Mouse (Mus musculus): ENCODE measurements around the gene Fis1. TPM values are rescaled to one million over a fixed set of nuclear protein-coding genes. Genes with fewer than 3 reads are reported as not detected.
A peak's percentile ranks its signal among the peaks of the same experiment; 100 is the strongest.

Fis1 gene
- polyA plus RNA-seq, 1 experiment from 2014 or later = 255 TPM

DNA sequence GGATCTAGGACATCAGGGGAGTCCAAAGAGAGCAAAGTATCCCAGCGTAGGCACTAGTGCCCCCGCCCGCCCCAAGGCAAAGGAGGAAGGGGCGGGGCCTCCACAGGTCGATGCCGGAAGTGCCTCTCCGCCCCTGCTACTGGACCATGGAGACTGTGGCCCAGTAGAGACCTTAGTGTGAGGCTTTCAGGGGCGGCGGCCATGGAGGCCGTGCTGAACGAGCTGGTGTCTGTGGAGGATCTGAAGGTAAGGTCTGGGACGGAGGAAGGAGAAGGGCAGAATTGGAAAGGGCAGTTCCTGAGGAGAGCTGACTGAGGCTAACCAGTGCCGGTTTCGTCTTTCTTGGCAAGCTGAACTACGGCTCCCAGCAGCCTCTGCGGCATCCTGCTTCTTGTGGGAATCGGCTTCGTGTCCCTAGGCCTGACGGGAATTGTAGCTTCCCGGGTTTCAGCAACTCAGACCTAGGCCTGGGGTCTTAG is 8.9 kb downstream of the Fis1 start:
- peak overlapping the region; percentile 54 for H3K4me3 ChIP-seq (ENCODE audit: low read depth, low read length)
- under 1% methylated on average over 20 of the region's 20 CpGs for WGBS
- TF ChIP-seq EP300 (optimal IDR thresholded peaks at IDR 0.05) = no peak
- TF ChIP-seq CTCF (IDR thresholded peaks at IDR 0.05; ENCODE audit: low read depth) = no peak

DNA sequence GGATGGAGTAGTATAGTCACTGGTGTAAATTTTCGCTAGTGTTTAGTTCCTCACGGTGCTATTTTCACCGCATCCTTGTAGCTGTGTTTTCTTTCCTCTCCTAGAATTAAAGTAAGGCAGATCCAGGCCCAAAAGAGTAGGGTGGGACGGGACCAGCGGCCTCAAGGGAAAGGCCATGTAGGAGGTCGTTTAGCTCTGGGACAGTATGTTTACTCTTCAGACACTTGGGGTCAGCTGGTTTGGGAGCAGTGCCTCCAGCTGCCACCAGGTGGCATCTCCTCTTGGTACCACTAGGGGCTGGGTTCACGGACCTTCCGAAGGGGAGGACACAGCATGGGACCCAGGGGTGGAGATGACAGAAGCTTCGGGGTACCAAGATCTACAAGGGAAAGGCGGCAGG is 9.4 kb downstream of the Fis1 start:
- Histone ChIP-seq H3K4me3 (ENCODE audit: low read depth, low read length) (peak overlapping the region; percentile 54), H3K4me1 (replicated peaks; ENCODE audit: control insufficient read depth, insufficient read depth) (peaks cover 20% of the 10 kb centered on the region), H3K4me2 (replicated peaks; ENCODE audit: low read depth) (peak overlapping the region; percentile 72), H3K9ac (ENCODE audit: low read length) (peak overlapping the region; percentile 81), H3K36me3 (ENCODE audit: control insufficient read depth, insufficient read depth, low read length) (peaks cover 23% of the 10 kb centered on the region; the same call in 1 of the 2 replicates), H3K9me3 (ENCODE audit: control insufficient read depth, low read length) (no peaks in the 10 kb centered on the region), H3K27me3 (ENCODE audit: control insufficient read depth, insufficient read depth, low read length) (no peaks in the 10 kb centered on the region), H3K27ac (replicated peaks) (peak overlapping the region; percentile 80)
- DNase-seq (ENCODE audit: low spot score) (peak; percentile 86), ATAC-seq (ENCODE audit: low FRiP score, low TSS enrichment) (peak; percentile 65)
- TF ChIP-seq EP300 (optimal IDR thresholded peaks at IDR 0.05) = no peak
- peak; percentile 95 for TF ChIP-seq CTCF (IDR thresholded peaks at IDR 0.05; ENCODE audit: low read depth)
- WGBS = 2% methylated on average over 10 of the region's 10 CpGs

More for the DNA sequence above, 8.9 kb downstream of the Fis1 start:
- Histone ChIP-seq H3K9me3 (ENCODE audit: control insufficient read depth, low read length) (no peaks in the 10 kb centered on the region), H3K27me3 (ENCODE audit: control insufficient read depth, insufficient read depth, low read length) (no peaks in the 10 kb centered on the region), H3K9ac (ENCODE audit: low read length) (peak overlapping the region; percentile 81), H3K4me1 (replicated peaks; ENCODE audit: control insufficient read depth, insufficient read depth) (peaks cover 17% of the 10 kb centered on the region), H3K27ac (replicated peaks) (peak overlapping the region; percentile 80), H3K4me2 (replicated peaks; ENCODE audit: low read depth) (peak overlapping the region; percentile 72), H3K36me3 (ENCODE audit: control insufficient read depth, insufficient read depth, low read length) (peaks cover 23% of the 10 kb centered on the region; the same call in 1 of the 2 replicates)
- peak; percentile 86 for ATAC-seq (ENCODE audit: low FRiP score, low TSS enrichment)
- peak; percentile 92 for DNase-seq (ENCODE audit: low spot score)

DNA sequence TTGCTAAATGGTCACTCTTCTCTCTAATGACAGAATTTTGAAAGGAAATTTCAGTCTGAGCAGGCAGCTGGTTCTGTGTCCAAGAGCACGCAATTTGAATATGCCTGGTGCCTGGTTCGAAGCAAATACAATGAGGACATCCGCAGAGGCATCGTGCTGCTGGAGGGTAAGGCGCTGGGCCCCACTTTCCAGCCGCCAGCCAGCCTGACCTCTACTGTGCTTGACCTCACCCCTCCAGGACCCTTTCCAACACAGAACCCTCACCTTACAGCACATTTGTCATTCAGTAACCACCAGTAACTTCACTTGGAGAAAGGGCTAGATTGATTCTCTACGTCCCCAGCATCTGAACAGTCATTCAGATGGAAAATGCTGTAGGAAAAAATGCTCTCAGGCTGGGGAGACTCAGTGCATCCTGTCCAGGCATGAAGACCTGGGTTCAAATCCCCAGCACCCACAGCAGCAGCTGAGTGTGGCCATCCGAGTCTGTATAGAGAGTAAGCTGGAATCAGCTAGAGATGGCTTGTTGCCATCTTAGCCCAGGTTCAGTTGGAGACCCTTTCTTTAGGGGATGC is 10.0 kb downstream of the Fis1 start:
- TF ChIP-seq CTCF (IDR thresholded peaks at IDR 0.05; ENCODE audit: low read depth) = no peak
- TF ChIP-seq EP300 (optimal IDR thresholded peaks at IDR 0.05) = no peak

DNA sequence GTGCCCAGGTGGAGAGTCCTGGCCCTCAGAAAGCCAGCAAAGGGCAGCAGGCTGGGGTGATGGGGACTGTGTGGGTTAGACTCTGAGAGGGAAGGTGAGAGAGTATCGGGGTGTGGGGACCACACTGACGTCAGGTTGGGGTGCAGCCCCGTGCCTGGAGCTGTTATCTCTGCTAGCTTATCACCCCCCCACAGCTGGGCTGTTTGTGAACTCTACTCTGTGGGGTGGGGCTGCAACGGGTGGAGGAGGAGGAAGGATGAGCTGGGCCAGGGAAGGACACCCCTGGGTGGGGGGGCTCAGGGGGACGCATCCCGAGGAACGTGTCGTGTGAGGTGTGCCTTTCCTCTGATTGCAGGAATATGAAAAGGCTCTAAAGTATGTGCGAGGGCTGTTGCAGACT is 12.1 kb downstream of the Fis1 start:
- Histone ChIP-seq H3K9ac (ENCODE audit: low read length) (0 out of 2 replicates have a peak overlapping the region, but pooled peaks have one; percentile 2), H3K4me3 (ENCODE audit: low read depth, low read length) (no peak overlapping the region), H3K4me1 (replicated peaks; ENCODE audit: control insufficient read depth, insufficient read depth) (peaks cover 22% of the 10 kb centered on the region), H3K9me3 (ENCODE audit: control insufficient read depth, low read length) (no peaks in the 10 kb centered on the region), H3K27me3 (ENCODE audit: control insufficient read depth, insufficient read depth, low read length) (no peaks in the 10 kb centered on the region), H3K27ac (replicated peaks) (peak overlapping the region; percentile 76), H3K36me3 (ENCODE audit: control insufficient read depth, insufficient read depth, low read length) (peaks cover 23% of the 10 kb centered on the region; the same call in 1 of the 2 replicates), H3K4me2 (replicated peaks; ENCODE audit: low read depth) (no peak overlapping the region)
- ATAC-seq (ENCODE audit: low FRiP score, low TSS enrichment) (peak; percentile 24), DNase-seq (ENCODE audit: low spot score) (peak; percentile 73)
- WGBS = 71% methylated on average over 9 of the region's 9 CpGs
- TF ChIP-seq EP300 (optimal IDR thresholded peaks at IDR 0.05) (no peak), CTCF (IDR thresholded peaks at IDR 0.05; ENCODE audit: low read depth) (no peak)

More for the DNA sequence above, 10.0 kb downstream of the Fis1 start:
- DNase-seq (ENCODE audit: low spot score) (no peak), ATAC-seq (ENCODE audit: low FRiP score, low TSS enrichment) (no peak)
- Histone ChIP-seq H3K4me1 (replicated peaks; ENCODE audit: control insufficient read depth, insufficient read depth) (peaks cover 22% of the 10 kb centered on the region), H3K4me3 (ENCODE audit: low read depth, low read length) (peak overlapping the region; percentile 54), H3K27me3 (ENCODE audit: control insufficient read depth, insufficient read depth, low read length) (no peaks in the 10 kb centered on the region), H3K27ac (replicated peaks) (no peak overlapping the region; the same call in 1 of the 2 replicates), H3K9ac (ENCODE audit: low read length) (peak overlapping the region; percentile 81; the same call in 1 of the 2 replicates), H3K36me3 (ENCODE audit: control insufficient read depth, insufficient read depth, low read length) (peaks cover 23% of the 10 kb centered on the region; the same call in 1 of the 2 replicates), H3K9me3 (ENCODE audit: control insufficient read depth, low read length) (no peaks in the 10 kb centered on the region), H3K4me2 (replicated peaks; ENCODE audit: low read depth) (peak overlapping the region; percentile 72)
- WGBS = 69% methylated on average over 8 of the region's 8 CpGs

DNA sequence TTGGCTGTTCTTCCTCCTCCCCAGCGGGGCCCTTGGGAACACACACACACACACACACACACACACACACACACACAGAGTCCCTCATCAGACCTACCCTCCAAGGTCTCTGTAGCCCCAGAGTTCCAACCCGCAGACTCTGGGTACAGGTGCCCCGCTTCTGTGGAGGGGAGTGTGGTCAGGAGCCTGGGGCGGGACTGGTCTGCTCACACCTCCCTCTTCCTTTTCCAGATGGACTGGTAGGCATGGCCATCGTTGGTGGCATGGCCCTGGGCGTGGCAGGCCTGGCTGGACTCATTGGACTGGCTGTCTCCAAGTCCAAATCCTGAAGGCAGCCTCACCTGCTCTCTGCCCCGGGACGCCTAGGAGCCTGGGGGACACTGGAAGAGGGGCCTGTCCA is 12.6 kb downstream of the Fis1 start:
- no peak overlapping the region for H3K4me2 ChIP-seq (replicated peaks; ENCODE audit: low read depth)
- 67% methylated on average over 7 of the region's 8 CpGs for WGBS
- ATAC-seq (ENCODE audit: low FRiP score, low TSS enrichment) (peak; percentile 11; the same call in 1 of the 2 replicates), DNase-seq (ENCODE audit: low spot score) (peak; percentile 64)
- H3K4me3 ChIP-seq (ENCODE audit: low read depth, low read length) = no peak overlapping the region
- no peaks in the 10 kb centered on the region for H3K9me3 ChIP-seq (ENCODE audit: control insufficient read depth, low read length)
- peaks cover 22% of the 10 kb centered on the region for H3K4me1 ChIP-seq (replicated peaks; ENCODE audit: control insufficient read depth, insufficient read depth)
- H3K36me3 ChIP-seq (ENCODE audit: control insufficient read depth, insufficient read depth, low read length) = peaks cover 23% of the 10 kb centered on the region; the same call in 1 of the 2 replicates
- peak overlapping the region; percentile 38; the same call in 1 of the 2 replicates for H3K9ac ChIP-seq (ENCODE audit: low read length)
- H3K27me3 ChIP-seq (ENCODE audit: control insufficient read depth, insufficient read depth, low read length) = no peaks in the 10 kb centered on the region
- H3K27ac ChIP-seq (replicated peaks) = peak overlapping the region; percentile 76
- TF ChIP-seq CTCF (IDR thresholded peaks at IDR 0.05; ENCODE audit: low read depth) (no peak), EP300 (optimal IDR thresholded peaks at IDR 0.05) (no peak)

DNA sequence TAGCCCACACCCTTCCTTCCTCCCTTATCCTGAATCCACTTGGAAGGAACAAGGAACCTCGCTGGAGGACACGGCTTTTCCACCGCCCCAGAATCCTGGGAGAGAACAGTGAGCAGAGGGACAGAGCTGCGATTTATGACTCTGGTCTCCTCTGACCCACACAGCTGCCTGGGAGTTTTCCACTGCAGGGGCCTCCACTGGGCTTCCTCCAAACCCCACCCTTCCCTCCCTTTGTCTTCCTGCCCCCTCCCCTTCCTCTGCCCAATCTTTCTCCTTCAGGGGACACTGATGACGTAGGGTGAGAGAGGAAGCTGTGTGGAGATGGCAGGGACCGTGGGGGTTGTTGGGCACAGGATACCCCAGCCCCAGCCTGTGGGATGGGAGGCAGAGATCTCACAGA is 13.3 kb downstream of the Fis1 start, which contains the start of gene Cldn15:
Gene Cldn15 (plus strand): TSS at position 286 of the 400 bp plus-strand sequence.
- peak; percentile 38 for DNase-seq (ENCODE audit: low spot score)

More for the DNA sequence above, 13.3 kb downstream of the Fis1 start, which contains the start of gene Cldn15:
- Histone ChIP-seq H3K27me3 (ENCODE audit: control insufficient read depth, insufficient read depth, low read length) (no peaks in the 10 kb centered on the region), H3K4me3 (ENCODE audit: low read depth, low read length) (no peak within 1 kb of the TSS), H3K9ac (ENCODE audit: low read length) (peak within 1 kb of the TSS; percentile 38; the same call in 1 of the 2 replicates), H3K27ac (replicated peaks) (peak within 1 kb of the TSS; percentile 76), H3K36me3 (ENCODE audit: control insufficient read depth, insufficient read depth, low read length) (peaks cover 23% of the 10 kb centered on the region; the same call in 1 of the 2 replicates), H3K4me1 (replicated peaks; ENCODE audit: control insufficient read depth, insufficient read depth) (peaks cover 22% of the 10 kb centered on the region), H3K9me3 (ENCODE audit: control insufficient read depth, low read length) (no peaks in the 10 kb centered on the region), H3K4me2 (replicated peaks; ENCODE audit: low read depth) (no peak within 1 kb of the TSS)
- peak; percentile 30 for TF ChIP-seq EP300 (optimal IDR thresholded peaks at IDR 0.05)
- no peak for TF ChIP-seq CTCF (IDR thresholded peaks at IDR 0.05; ENCODE audit: low read depth)
- ATAC-seq (ENCODE audit: low FRiP score, low TSS enrichment) = peak; percentile 8; the same call in 1 of the 2 replicates
- 16% methylated on average over 5 of the region's 6 CpGs for WGBS

Data from stomach, postnatal 0 days (tissue).